Mouse (Mus musculus): ENCODE data around the gene Disp3.

The Disp3 gene

DNA sequence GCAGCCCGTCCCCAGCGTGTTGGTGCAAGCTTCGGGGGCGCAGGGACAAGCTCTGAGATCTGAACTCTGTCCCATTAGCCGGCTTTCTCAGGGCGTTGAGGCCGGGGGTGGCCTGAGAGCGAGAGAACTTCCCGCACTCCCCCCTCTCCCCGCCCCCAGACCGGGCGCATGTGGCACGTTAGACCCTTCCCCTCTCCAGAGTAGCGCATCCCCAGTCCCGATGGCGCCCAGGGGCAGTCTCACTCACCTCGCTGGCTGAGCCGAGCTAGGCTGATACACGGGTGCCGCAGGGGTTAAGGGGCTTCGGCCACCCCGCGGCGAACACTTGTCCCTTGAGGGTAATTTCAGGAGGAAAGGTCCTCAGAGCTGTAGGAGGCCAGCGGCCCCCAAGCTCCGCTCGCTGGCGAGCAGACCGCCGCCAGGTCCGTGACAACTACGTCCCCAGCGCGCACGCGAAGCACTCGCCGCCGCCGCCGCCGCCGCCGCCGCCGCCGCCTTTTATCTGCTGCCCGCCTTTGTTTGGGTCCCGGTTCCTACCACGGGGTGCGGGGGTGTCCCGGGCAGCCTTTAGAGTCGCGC lies at the start of gene Disp3:
Gene Disp3, minus strand, starts transcription at position 490 of the 579 bp plus-strand sequence.
- TF ChIP-seq GATA4 (IDR thresholded peaks at IDR 0.05; ENCODE audit: insufficient replicate concordance, low read length), result no peak

DNA sequence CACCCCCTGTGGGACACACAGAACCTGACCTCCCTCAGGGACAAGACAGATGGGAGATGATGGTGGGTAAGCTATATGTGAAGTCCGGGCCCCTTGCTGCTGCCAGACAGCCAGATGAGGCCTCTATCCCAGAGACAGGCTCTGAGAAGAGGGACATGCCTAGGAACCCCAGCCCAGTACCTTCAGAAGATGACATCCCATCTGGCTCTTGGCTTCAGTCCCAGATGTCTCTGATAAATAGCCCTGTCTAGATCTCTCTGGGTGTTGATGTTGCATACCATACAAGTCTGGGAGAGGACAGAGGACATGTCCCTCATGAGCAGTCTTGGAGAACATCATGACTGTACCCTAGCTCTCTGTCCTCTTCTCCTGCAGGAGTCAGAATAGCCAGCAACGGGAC lies 42.5 kb upstream of the Disp3 start:
- TF ChIP-seq GATA4 (IDR thresholded peaks at IDR 0.05; ENCODE audit: insufficient replicate concordance, low read length), result no peak

DNA sequence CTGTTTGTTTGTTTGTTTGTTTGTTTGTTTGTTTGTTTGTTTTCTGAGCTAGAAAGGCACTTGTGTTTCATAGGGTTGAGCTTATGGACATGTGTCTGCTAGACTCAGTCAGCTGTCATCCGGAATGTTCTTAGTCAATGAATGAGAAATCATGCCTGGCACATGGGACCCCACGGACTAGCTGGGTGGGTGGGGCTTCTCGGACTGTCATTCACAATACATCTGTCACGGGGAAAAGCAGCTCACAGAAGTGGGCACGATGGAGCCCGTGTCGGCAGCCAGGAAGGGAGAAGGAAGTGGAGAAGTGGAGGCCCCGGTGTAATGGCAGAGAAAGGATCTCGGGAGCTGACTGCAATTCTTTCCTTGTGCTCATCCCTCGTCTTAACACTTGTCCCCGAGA lies 41.7 kb upstream of the Disp3 start:
- no peak for TF ChIP-seq GATA4 (IDR thresholded peaks at IDR 0.05; ENCODE audit: insufficient replicate concordance, low read length)

DNA sequence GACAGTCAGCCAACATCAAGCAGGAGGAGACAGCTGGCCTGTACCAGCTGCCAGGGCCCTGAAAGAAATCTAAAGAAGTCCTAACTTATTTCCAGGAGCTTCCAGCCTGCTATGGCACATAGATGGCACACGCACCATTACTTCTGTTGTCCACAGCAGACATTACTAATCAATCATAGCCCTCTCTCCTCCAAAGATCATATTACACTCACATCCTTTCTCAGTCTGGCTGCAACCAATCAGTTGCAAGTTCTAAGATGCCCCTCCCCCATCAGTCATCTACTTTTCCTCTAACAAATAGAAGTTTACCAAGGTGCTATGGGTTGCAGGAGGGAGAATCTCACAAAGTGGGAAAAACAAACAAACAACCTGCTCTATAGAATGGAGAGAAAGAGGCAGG lies 40.5 kb upstream of the Disp3 start:
- no peak for TF ChIP-seq GATA4 (IDR thresholded peaks at IDR 0.05; ENCODE audit: insufficient replicate concordance, low read length)

DNA sequence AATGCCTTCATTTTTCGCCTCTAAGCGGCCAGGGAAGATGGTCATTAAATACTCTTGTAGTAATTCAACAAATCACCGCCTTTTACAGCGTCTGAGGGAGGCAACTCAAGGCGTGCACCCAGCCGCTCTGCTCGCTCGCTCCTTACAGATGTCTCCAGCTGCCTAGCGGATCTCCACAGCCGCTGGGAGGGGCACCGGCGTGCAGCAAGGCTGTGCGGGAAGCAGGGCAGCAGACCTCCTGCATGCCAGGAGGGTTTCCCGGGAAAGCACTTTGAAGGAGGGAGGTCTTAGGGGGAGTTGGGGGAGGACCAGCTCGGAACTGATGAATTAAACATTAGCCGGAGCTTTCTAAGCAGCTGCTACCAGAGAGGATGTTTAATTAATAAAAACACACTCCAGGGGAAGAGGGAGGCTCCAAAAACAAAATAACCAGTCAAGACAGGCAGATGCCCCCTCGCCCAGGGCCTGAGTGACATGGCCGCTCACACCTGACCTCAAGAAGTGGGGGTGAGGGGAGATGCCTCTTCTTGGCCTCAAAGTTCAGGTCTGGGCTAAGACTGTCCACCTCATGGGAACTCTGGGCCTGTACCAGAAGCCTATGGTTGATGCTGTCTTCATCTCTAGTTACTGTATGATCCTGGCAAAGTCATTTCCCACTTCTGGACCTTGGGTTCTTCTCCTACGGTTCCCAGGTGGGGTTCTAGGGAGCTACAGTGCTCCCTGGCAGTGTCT lies 39.7 kb upstream of the Disp3 start:
- no peak for TF ChIP-seq GATA4 (IDR thresholded peaks at IDR 0.05; ENCODE audit: insufficient replicate concordance, low read length)

DNA sequence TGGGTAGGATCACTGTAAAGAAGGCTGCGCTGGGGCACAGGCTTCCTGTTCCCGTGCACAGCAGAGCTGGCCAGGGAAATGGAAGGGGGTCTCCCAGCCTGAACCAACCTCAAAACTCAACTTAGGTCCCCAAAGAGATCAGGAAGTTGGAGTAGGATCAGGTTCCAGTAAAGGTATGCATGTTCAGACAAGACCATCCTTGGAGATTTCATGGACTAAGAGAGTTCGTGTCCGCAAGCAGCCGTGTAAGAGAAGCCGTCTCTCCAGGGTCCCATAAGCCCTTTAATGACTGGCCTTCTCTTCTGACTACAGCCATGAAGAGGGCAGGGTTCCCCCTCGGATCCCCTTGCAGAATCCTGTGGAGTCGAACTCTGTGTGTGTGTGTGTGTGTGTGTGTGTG lies 39.0 kb upstream of the Disp3 start:
- TF ChIP-seq GATA4 (IDR thresholded peaks at IDR 0.05; ENCODE audit: insufficient replicate concordance, low read length), result no peak

DNA sequence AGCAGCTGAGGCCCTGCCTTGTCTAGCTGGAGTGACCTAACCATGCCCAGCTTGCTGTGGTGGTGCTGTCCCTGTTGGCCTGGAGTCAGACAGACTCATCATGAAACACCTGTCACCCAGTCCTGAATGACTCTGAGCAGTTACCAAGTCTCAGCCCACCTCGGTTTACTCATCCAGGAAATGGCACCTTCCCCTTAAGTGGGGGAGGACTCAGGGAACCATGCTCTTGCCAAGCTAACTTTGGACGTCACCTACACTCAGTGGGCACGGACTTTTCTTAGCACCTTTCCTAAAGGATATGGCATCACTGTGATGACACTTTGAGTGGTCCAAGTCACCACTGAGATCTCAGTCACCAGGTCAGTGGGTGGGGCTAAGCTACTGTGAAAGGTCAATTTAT lies 38.2 kb upstream of the Disp3 start:
- no peak for TF ChIP-seq GATA4 (IDR thresholded peaks at IDR 0.05; ENCODE audit: insufficient replicate concordance, low read length)

DNA sequence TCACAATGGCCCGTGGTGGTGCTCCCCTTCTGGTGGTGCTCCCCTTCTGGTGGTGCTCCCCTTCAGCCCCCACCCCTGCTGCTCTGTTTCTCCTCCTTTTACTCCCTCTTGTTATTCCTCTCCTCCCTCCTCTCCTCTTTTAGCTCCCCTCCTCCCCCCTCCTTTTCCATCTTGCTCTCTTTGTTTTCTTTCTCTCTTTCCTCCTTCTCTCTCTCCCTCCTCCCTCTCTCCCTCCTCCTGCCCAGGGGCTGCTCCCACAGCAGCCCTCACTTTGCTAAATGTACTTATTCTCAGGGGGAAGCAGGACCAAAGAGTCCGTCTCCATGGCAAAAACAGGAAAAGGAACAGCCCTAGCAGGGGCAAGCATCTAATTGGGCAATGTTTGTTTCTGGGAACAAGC lies 37.3 kb upstream of the Disp3 start:
- TF ChIP-seq GATA4 (IDR thresholded peaks at IDR 0.05; ENCODE audit: insufficient replicate concordance, low read length), result no peak

DNA sequence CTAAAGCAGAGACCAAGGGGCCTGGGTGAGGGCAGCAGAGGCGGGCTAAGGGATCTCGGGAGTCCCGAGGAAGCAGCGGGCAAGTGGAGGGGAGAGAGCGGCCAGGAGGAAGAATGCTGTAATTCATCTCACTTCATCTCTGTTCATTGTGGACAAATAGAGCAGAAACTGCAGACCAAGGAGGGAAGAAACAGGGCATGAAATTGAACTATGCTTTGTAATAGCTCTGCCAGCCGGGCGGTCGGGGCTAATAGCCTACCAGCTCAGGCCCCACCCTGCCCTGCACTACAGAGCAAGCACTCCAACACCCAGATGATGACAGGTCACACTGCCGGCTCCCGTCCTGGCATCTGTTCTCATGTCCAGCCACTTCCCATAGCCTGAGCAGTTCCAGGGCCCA lies 34.4 kb upstream of the Disp3 start:
- TF ChIP-seq GATA4 (IDR thresholded peaks at IDR 0.05; ENCODE audit: insufficient replicate concordance, low read length), result no peak

DNA sequence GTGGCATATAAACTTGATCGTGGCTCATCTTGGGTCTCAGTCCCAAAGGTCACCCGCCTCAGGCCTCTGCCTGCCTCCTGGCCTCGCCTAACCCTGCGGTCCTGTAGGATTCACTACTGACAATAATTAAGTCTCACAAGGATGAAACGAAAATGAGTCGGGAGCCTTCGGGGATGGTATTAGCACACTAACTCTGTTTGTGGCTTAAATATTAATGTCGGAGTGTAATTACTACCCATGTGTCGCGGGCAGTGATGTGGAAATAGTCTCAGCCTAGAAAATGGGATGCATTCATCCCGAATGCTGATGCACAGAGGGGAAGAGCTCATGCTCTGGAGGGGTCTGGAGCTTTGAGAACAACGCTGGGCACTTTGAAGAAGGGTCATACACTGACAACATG lies 31.6 kb upstream of the Disp3 start:
- no peak for TF ChIP-seq GATA4 (IDR thresholded peaks at IDR 0.05; ENCODE audit: insufficient replicate concordance, low read length)

DNA sequence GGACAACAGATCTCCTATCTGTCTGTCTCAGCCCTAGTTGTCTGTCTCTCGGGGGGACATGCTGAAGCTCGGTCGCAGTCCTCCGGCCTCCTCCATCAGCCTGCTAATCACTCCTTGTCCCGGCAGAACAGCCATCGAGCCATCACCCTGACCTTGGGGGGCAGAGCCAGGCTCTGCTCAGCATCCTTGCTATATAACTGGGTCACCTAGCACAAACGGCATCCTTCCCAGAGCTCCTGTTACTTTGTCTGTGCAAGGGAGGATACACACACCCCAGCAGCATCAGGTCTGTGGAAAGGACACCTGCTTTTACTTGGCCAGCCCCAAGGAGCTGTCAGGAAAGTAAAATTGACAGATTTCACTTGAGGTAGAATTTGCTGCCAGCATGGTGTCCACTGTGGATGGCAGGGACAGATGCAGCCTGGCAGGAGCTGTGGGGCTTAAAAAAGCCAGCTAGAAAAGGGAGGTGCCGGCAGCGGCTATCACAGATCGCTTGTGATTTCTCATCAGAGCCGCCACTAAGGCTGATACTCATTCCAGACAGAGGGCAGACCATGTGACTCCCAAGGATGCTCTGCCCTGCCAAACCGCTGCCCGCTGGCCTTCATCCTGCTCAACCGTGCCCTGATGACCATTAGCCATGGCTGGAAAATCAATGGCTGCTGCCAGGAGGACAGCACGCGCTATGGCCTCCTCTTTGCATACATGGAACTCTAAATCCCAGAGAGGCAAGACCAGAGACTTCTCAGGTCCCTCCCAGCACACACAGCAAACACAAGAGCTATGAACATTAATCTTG lies 27.8 kb upstream of the Disp3 start:
- TF ChIP-seq GATA4 (IDR thresholded peaks at IDR 0.05; ENCODE audit: insufficient replicate concordance, low read length), result no peak

DNA sequence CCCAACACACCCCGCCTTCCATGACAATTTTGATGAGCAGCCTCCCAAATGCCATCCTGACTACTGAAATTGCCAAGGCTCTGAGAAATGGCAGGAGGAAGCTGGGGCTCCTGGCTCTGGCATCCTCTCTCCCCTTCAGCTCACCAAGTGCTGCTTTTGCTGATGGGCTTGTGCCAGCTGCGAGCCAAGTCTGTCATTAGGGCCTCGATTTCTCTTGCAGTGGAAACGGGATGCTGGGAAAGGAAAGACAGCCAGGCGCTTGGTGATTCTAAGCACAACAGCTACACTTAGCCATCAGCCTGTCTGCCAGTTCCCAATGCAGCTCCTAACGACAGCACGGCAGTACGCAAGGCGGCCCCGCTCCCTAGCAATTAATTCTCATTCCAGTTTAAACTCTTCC lies 26.6 kb upstream of the Disp3 start:
- no peak for TF ChIP-seq GATA4 (IDR thresholded peaks at IDR 0.05; ENCODE audit: insufficient replicate concordance, low read length)

DNA sequence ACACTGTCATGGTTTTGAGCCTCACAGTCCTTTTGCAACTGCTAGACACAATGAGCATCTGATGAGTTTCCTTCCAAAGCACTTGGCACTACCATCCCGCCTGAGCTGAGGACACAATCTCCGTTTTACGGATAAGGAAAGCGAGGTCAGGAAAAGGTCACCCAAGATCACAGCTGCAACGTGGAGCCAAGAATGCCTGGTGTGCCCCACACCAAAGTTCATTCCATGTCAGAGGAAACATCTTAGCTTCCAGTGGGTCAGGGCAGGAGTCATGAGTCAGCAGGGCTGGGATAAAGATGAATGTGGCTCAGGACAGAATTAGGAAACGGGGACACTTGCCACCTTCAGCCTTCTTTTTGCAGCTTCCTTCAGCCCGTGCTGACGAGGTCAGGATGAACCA lies 25.8 kb upstream of the Disp3 start:
- TF ChIP-seq GATA4 (IDR thresholded peaks at IDR 0.05; ENCODE audit: insufficient replicate concordance, low read length), result no peak

DNA sequence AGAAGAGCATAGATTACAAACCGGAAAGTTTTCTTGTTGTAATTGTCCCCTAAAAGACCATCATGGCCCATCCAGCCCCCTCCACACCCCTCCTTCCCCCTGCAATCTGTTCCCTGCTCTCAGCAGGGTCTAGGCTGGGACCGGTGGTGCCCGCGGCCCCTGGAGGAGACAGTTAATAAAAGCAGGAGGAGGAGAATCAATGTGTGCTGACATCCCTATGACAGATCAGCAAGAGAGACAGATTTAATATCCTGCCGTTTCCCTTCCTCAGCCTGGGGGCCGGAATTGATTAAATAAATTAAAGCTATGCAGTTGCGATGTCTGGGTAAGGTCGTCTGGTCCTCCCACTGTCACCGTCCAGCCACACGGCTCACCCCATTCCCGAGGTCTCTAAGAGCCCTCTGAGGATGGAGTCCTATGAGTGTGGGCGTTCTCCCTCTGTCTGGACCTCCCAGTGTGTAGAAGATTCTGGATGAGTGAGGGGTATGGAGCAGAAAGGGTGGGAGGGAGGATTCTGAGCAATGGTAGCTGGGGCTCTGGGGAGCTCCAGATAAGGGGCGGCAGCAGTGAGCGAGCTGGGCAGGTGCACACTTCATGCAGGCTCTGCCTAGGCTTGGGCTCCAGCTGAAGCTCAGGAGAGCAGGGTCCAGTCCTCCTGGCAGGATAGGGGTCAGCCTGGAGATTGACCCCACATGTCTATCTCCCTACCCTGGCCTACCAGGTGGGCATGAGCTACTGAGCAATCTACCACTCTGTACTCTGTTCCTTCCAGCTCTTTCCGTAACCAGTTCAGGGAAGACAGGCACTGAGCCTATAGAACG lies 24.7 kb upstream of the Disp3 start:
- no peak for TF ChIP-seq GATA4 (IDR thresholded peaks at IDR 0.05; ENCODE audit: insufficient replicate concordance, low read length)

DNA sequence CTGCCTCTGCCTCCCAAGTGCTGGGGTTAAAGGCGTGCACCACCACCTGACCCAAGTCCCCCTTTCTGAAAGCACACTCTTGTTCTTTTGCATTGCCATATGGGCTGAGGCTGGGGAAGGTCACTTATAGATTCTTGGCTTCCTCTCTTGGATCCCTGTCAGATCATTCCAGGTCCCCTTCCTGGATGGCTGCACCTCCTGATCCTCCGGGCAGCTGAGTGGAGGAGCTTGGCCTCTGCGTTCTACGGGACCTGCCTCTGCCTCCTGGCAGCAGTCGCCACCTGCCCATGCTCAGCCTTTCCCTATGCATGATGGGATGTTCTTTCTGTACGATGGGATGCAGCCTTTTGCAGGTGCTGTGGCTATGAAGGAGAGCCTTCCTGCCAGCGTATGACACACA lies 23.1 kb upstream of the Disp3 start:
- TF ChIP-seq GATA4 (IDR thresholded peaks at IDR 0.05; ENCODE audit: insufficient replicate concordance, low read length), result no peak
